Mouse (Mus musculus) right cerebral cortex, postnatal 4 days (tissue): Measurements from ENCODE around the gene Limk2.

ENCODE experiments used
- DNase-seq: peaks from one replicate; pipeline ENCODE4 v3.0.0-alpha.2; 2022

Limk2 gene

DNA sequence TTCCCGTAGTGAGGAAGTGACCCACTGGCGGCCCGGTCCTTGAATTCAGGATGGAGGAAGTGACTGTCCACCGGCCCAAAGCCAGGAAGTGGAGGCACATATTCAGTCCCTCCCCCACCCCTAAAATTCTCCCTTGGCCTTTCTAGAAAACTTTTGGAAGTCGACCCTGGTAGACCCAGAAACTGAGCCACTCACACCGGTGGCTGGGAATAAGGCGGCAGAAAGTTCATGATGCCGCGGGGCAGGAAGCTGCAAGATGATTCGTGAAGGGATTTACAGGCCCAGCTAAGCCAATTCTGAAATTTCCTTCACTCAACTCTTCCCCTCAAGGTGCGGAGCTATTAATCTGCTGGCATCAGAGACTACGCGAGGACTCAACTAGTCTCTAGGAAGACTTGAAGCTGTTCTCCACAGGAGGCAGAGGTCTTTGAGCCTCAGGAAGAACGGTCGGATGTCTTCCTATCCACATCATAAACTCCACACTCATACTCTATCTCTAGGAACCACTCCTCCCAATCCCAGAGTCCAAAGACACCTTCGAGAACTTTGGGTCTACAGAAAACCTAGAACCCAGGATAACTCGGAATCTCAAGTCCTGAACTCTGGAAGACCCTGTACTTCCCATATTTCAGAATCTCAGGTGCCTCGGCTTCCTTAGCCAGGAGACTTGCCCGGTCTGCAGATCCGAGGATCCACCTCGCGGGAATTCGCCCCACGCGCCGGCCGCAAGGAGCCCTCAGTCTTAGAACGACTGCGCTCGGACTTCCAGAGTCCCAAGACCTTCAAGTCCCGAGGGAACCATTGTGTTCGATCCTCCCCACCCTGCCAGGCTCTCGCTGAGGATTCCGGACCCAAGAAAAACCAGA is 625 bp downstream of the Limk2 start:
- no peak for DNase-seq

DNA sequence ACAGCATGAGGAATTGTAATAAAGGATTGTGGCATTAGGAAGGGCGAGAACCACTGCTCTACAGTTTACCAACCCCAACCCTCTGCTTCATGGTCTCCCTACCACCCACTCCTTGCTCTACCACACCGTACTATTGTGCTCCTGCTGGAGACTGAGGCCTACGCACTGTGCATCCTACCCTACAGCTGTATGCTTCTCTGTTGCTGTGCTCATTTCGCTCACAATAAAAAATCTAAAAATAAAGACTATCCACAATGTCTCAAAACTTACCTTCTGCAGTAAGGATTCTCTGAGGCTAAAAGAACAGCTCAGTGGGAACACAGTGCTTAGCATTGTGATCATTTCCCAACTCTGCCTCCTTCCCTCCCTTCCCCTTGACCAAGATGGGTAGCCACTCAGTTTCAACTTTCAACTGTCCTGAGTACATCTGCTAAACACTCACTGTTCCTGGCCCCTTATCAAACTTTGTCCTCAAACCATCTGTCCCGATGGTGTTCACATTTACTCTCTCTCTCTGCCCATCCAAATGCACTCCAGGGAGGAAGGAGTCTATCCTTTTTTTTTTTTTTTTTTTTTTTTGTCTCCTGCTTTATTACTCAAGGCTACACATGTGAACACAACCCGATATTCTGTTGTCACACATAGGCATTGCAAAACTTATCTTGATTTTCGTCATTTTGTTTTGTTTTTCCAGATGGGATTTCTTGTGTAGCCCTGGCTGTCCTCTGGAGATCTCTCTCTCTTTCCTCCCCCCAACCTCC is 4.5 kb downstream of the Limk2 start:
- no peak for DNase-seq

DNA sequence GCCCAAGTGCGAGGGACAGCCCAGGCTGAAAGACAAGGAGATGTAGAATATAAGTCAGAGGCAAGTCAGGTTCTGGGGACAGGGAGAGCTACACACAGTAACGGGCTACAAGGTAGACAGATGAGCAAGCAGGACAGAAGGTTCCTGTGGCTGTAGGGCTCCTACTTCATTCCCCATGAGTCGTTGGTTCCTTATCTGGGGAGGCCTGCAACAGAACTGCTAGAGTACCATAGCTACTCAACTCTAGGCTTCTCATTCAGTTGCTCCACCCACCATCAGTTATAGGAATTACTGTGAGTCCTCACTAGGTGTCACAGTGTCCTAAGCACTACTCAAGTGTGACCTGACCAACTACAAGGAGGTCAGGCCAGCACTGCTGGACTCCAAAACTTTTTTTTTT is 6.0 kb downstream of the Limk2 start:
- DNase-seq, result no peak

DNA sequence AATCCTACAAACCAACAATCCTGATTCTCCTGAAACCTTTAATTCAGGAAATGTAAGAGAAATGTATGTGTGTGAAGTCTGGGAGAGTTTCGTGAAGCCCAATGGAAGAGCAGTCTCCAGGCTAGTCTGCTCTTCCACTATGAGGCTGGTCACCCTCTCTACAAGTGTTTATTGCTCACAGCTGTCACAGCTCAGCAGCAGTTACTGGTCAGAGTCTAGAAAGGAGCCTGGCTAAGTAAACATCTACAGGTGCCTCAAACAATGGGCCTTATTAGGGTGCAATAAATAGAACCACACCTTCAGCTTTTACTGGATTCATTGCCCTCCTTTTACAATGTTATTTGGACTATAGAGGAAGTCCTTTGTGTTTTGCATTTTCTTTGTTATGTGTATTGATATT is 10.7 kb downstream of the Limk2 start:
- DNase-seq, result no peak

DNA sequence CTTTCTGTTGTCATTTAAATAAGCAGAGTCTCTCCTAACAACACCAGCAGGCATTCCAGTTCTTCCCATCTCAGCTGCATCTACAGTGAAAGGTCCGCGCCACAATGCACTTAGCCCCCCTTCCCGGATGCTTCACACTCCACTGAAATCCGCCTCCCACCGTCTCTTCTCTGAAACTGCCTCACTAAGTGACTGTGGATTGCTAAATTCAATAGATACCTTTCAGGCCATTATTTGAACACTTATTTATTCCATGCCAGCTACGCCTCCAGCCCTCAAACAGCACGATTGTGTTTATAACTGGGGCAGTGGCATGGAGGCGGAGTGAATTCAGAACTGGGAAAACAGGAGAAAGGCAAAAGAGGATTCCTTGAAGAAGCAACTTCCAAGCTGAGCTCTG is 12.4 kb downstream of the Limk2 start:
- no peak for DNase-seq

DNA sequence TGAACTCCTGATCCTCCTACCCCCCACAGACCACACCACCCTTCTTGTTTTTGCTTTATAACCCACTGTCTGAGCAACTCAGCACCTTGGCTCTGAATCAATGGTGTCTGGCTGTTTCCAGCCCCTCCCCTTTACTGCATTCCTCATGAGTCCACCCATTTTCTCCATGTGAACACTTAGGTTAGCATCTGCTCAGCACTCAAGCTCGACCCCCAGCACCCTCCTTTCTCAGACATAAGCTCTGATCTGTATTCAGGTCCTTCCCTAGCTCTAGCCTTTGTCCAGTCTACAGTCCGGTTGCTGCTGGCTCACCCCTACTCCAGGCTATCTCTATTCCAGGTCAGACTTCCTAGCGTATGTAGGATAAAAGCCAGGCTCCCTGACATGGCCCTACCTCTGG is 12.9 kb downstream of the Limk2 start:
- DNase-seq, result no peak

DNA sequence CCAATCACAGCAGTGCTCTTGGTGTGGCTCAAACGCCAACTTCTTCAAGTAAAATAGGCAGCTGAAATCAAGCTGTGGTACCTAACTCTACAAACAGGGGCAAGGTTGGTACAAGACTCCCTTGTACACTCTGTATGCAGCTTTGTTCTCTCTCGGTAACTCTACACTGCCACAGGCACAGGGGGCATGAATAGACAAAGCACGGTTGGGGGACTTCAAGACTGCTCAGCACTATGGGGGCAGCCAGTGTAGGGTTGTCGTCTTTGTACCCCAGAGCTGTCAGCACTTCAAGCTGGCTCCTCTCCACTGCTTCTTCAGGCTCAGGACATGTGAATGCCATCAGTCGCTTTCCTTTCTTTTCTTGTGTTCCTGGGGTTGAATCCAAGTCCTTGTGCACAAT is 14.5 kb downstream of the Limk2 start:
- no peak for DNase-seq

DNA sequence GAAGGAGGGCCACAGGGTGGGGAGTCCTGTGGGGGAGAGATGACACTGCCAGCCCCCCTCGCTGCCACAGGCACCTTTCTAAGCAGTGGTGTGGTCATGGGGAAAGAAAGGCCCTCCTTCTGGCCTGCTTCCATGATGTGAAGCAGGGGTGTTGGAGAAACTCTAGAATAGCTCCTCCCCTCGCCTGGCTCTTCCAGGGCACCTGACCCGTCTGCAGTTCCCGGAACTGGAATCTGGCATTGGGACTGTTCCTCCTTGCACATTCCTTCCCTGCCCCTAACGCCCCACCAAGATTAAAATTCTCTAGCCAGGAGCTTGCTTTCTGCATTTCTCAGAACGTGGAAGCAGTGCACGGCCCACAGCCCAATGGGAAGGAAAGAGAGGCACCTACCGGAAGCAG is 16.5 kb downstream of the Limk2 start:
- DNase-seq, result no peak

DNA sequence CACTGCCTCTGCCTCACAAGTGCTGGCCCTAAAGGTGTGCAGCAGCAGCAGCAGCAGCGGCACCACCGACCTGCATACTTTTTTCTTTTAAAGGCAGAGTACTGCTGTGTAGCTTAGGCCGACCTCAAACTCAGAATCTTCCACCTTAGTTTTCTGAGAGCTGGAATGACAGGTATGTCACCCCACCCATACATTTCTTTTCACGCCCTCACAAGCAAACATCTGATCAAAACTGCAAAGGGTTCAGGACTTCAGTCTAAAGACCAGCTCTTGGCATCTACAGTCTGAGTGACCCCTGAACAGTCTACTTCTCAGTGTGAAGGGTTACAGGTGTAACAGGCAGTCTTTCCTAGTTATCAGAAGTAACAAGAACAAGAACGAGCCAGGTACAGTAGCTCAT is 18.2 kb downstream of the Limk2 start:
- DNase-seq, result no peak

DNA sequence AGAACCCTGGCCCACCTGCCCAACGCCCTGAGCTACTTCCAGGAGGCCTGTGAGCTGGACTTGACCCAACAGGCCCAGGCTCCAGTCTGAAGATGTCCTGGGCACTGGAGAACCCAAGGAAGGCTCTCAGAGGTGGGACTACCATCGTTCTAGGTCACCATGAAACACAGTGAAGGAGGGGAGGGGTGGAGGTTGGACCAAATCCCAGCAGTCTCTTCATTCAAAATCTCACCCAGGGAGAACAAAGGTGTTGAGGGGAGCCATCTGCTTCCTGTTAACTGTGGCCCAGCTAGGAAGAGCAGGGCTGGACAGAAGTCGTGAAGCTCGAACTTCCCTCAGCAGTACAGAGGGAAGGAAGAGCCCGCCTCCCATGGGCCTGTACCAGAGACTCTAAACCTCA is 19.0 kb downstream of the Limk2 start:
- DNase-seq, result no peak

DNA sequence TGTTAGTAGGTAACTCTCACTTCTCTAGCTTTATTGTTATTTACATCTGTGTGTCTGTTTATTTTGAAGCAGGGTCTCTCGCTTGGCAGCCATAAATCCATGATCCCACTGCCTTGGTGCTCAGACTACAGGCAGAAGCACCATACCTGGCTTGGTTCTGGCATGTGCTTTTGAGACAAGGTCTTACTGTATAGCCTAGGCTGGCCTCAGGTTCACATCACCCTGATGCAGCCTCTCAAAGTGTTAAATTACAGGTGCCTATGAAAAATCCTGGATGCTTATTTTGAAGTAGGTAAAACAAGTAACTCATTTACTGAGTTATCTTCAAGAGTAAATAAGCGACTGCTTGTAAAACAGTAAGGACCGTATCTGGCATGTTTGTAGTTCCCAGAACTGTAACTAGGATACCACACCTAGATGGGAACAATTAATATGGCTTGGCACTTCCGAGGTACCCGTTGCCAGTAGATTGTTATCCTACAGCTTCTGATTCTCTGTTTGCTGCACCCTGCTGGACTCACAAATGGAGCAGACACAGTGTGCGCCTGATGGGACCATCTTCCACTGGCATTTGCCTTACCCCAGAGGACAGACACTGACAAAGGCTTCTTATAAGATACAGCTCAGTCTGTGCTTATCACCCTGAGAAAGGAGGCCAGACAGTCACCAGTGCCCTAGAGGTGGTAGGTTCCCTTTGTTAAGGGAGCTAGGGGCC is 21.4 kb downstream of the Limk2 start:
- DNase-seq, result no peak

DNA sequence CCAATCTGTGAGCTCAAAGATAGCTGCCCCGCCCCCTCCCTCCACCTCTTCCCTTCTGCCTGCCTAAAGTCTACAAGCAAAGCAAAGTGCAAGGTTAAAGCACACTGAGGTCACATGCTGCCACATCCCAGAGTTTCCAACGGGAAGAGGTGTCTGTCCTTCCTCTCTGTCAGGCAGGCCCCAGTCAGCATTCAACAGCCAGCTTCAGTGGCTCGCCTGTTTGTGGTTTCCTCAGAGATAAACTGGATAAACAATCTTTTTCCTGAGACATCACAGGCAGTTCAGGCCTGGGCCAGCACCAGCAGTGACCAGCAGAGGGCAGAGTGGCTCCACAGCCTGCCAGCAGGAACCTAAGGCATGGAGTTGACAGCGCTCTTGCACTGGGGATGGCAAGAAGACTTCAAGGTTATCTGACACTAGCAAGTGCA is 22.0 kb downstream of the Limk2 start:
- DNase-seq, result peak; percentile 94

DNA sequence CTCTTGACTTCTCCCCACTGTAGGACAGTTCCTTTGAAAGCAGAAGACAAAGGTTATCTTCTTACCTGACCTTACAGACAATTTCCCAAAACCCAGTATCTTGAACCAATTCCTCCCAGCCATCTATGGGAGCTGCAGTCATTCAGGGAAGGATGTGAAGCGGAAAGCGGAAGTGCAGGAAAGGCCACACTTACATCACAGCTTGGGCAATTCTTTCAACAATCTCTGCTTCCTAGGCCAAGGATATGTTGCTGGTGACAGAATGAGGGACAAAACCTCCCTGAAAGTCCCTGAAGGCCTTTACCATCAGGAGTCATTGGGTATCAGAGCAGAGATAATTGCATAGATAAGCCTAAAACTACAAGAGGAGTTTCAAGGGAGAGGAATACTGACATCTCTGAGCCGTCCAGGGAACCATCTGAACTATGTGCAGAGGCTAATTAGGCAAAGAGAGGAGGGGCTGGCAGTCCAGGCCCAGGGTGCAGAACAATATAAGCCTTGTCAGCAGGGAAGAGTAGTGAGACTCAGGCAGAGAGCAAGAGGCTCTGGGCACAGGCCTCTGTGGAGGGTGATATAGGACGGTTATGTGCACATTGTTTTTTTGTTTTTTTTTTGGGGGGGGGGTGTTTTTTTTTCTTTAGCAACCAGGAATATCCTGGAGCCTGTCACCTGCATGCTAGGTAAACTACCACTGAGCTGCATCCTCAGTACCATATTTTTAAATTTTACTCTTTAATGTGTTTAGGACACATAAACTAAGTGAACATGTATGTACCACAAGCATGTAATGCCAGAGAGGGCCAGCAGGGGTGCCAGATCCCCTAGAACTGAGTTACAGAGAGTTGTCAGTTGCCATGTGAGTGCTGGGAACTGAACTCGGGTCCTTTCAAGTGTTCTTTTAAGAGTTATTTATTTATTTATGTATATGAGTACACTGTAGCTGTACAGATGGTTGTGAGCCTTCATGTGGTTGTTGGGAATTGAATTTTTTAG is 26.1 kb downstream of the Limk2 start:
- no peak for DNase-seq

DNA sequence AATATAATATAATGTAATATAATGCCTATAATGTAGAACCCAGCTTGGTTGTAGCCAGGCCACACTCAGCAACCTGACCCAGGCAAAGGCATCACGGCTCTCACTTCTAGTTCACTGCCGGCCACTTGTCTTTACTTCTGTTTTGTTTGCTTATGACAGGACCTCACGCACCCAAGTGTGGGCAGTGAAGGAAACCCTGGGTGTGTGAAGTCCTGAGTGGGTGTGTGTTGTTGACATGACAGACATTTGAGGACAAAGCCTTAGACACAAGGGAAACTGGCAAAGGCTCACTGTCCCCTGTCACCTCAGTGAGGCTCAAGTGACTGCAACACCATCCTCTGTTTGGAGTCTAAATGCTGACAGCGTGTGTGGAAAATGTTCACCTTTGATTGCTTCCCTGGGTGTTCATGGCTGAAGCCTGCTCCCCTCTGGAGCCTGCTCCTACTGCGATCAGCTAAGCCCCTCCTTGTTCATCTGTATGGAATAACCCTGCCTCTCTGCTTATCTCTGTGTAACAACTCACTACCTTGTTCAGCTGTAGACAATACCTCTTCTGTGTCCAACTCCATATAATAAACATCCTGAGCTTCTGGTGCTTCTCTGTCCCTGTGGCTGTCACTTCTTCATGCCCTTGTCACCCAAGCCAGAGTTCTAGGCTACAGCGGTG is 27.7 kb downstream of the Limk2 start:
- no peak for DNase-seq

DNA sequence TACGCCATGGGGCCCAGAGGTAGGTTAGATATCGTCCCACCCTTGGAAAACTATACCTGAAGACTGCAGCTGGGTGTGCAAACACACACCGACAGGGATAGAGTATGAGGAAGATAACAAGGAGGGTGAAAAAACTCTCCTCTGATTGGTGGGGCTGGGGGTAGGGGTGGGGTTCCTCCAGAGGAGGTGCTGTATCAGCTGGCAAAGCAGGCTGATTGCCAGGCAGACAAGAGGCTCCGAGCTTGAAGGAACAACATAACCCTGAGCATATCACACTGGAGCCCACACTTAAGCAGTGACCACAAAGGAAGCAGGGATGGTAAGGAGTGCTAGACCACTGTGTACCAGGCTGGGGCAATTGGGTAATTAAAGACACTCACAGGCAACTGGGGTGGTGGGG is 29.6 kb downstream of the Limk2 start:
- no peak for DNase-seq

DNA sequence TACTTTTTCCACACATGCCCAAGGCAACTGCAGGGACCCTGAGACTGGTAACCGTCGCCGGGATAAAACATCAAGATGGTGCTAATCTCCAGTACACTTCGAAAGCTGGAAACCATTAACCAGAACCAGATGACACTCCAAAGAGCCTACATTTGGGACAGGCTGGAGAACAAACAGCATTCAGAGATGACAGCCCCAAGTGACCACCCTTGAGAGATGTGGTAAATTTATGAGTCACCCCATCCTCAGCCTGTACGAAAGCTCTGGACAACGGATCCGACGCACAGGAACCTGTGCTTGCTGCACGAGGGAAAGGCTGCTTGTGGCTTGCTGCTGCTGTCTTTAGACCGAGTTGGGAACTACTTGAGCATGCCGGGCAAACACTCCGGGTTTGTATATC is 34.2 kb downstream of the Limk2 start:
- no peak for DNase-seq

DNA sequence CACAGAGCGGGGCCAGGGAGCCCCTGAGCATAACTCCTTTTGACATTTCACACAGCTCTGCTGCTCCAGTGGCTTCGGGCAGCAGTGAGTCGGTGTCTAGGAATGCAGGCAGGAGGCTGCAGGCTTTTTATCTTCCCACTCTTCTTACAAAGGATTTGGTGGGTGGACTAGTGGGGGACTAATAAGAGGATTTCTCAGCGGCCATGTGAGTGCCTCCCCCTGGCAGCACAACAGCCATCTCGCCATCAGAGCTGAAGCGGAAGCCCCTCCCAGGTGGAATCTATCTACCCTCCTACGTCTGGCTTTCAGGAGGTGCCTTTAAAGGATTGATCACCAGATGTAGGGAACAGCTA is 34.7 kb downstream of the Limk2 start:
- no peak for DNase-seq

DNA sequence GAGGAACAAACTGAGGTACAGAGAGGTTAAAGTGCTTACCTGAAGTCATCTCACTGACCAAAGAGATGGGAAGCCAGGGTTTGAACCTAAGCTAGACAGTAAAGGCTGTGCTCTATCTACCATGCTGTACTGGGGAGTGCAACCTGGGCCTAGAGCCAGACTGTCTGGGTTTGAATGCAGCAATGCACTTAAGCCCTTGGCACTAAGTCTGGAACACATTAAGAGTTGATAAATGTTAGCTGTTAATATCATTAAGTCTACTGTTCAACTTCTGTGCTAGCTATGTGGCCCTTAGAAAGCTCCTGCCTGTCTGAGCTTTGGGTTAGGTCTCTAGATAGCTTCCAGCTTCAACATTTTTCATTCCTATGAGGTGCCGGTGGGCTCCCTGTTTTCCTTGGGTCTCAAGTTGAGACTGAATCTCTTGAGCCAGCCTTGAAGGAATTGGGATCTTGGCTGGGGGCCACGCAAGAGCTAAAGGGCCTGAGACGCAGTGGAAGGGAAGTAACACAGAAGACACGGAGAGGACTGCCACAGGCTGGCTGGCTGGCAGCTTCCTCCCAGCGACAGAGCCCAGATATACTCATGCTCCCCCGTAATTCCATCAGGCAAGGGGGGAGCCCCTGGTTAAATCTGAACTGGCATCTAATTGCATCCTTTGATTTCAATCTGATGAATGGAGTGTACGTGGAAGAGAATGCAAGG is 35.2 kb downstream of the Limk2 start:
- peak; percentile 50 for DNase-seq

DNA sequence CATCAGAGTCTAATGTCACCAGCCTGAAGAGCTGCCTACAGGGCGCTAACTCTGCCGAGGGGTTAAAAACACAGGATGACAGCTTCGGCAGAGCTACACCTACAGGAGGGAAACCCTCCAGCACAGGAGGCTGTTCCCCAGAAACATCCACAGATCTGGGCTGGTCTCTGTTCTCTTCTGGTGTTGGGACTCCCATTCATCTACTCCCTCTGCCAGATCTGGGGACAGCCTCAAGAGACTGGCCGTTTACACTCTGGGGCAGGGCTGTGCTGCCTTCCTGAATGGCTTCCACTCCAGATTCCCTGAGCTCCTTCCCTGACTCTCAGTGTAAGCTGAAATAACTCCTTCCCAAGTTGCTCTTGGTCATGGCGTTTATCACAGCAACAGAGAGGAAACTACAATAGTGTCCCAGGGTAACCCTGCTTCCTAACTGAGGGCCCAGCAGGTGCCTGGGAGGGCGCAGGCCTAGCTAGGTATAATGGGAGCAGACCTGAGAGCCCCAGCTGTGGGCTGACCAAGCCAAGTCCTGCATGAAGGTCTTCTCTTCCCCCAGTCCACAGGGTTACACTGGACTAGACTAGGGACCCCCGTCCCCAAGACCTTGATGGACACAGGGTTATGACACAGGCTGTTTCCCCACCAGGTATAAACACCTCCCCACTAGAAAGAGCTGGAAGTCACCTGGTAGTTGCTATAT is 37.2 kb downstream of the Limk2 start:
- DNase-seq, result no peak

DNA sequence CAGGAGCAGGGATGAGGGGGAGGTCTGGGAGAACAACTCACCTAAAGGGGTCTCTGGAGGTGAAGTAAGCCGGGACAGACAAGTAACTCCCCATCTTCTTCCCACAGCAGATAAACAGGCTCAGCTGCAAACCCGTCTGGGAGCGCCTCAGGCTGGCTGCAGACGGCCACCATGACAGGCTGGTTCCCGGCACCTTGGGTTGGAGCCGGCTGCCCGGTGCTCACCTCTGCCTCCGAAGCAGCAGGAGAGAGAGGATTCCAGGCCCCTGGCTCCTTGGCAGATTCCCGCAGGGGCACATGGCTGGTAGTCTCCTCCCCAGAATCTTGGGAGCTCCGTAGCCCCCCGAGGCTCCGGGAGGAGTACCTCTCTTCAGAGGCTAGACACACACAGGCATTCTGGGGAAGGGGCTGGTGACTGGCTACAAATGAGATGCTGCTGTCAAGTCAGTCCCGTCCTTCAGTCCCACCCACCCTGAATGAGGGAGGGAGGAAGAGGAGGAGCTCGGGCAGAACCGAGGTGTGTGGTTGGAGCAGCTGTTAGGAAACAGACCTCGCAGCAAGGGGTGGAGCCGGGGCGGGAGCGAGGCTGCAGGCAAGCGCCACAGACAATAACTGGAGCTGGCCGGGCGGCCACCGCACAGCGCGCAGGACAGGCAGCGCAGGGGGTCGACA is 37.9 kb downstream of the Limk2 start:
- DNase-seq, result peak; percentile 75
